Mouse (Mus musculus) G1E (cell line): ENCODE measurements around the gene Fam124a.

Experiments
- CTCF ChIP-seq: IDR thresholded peaks from 2 replicates; pipeline ENCODE4 v1.5.1; 2012; ENCODE audit warnings: low read depth, low read length, inconsistent platforms, mixed read lengths
- POLR2AphosphoS5 ChIP-seq: IDR thresholded peaks from 2 replicates; pipeline ENCODE4 v1.6.1; 2012; ENCODE audit warnings: low read depth, low read length, inconsistent platforms; ENCODE audit not compliant: insufficient replicate concordance

GRCm38 (mm10) chr14:62552771-62553170 lies 2.8 kb upstream of the Fam124a start:
- no peak for TF ChIP-seq CTCF
- no peak for TF ChIP-seq POLR2AphosphoS5
